In the genomic region with DNA sequence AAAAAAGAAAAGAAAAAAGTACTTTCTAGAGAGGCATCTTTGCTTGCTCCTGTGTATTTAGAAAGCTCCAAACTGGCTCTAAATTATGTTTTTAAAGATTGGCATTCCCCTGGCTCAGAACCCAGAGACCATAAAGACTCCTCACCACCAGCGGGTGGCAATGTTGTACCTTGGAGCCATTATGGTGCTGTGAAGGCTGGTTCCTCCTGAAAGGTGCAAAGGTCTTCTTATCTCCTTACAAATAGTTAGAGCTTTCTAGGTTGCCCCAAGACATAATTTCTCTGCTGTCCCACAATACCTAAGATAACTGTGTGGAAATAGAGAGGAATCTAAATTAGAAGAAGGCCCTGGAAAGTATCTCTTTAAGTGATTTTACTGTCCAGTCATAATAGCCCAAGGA, we compare ENCODE assay signal across 10 mouse cellular contexts. TPM values are rescaled to one million over a fixed set of nuclear protein-coding genes. Genes with fewer than 3 reads are reported as not detected.
DNase-seq lines count a peak whose midpoint lies in the region; ATAC-seq lines count a peak whose summit lies in the region.
"Had no signal": no experiment of that assay in that cellular context is flagged by ENCODE, and none has a peak within 500 bp of the region (broad histone marks: within the 10 kb centered on the region; RNA-seq: fewer than 3 reads in every experiment).

No protein-coding gene starts in this region.

- H3K4me1 ChIP-seq in embryonic facial prominence, embryonic 14.5 days (ENCODE audit: control insufficient read depth, insufficient read depth, low read length): no peaks in the 10 kb centered on the region

- no peak for ATAC-seq in embryonic facial prominence, embryonic 14.5 days (ENCODE audit: low read depth)

- H3K36me3 ChIP-seq in embryonic facial prominence, embryonic 14.5 days (ENCODE audit: control insufficient read depth, insufficient read depth, low read length): no peaks in the 10 kb centered on the region
- H3K36me3 ChIP-seq: heart, embryonic 15.5 days had no signal

- H3K27me3 ChIP-seq in embryonic facial prominence, embryonic 14.5 days (replicated peaks; ENCODE audit: control insufficient read depth, insufficient read depth, low read length): no peaks in the 10 kb centered on the region
- H3K27me3 ChIP-seq: heart, embryonic 15.5 days had no signal

- DNase-seq in gastrocnemius, adult 18-20 months (ENCODE audit: low spot score): peak; percentile 58
- DNase-seq in gastrocnemius, postnatal 25 days: no peak
- DNase-seq in urinary bladder, postnatal 36 days (ENCODE audit: low spot score in 2 of 2): peak; percentile 46 to 61
- DNase-seq in urinary bladder, adult 2 months (ENCODE audit: low spot score): no peak
- peak; percentile 74 for DNase-seq in embryonic facial prominence, embryonic 14.5 days (ENCODE audit: low spot score)
- peak; percentile 75 to 84 for DNase-seq in kidney, postnatal 36 days
- DNase-seq in retina, postnatal 1 day: peak; percentile 40
- no peak for DNase-seq in ovary, postnatal 14 days (ENCODE audit: low spot score)

- H3K27ac ChIP-seq in embryonic facial prominence, embryonic 14.5 days (replicated peaks; ENCODE audit: low read depth, low read length): no peak overlapping the region
- H3K27ac ChIP-seq: heart, embryonic 15.5 days had no signal

- no peak overlapping the region for H3K4me2 ChIP-seq in embryonic facial prominence, embryonic 14.5 days (ENCODE audit: low read depth, low read length)
- H3K4me2 ChIP-seq: heart, embryonic 15.5 days had no signal

- WGBS in embryonic facial prominence, embryonic 14.5 days: 3% methylated on average over 1 of the region's 1 CpGs

- H3K9ac ChIP-seq in embryonic facial prominence, embryonic 14.5 days (ENCODE audit: low read depth, low read length): no peak overlapping the region
- H3K9ac ChIP-seq: heart, embryonic 15.5 days had no signal

- H3K9me3 ChIP-seq in embryonic facial prominence, embryonic 14.5 days (ENCODE audit: control insufficient read depth, low read length): 0 out of 2 replicates have a peak, but pooled peaks cover 4% of the 10 kb centered on the region
- H3K9me3 ChIP-seq: heart, embryonic 15.5 days had no signal

- no peak overlapping the region for H3K4me3 ChIP-seq in embryonic facial prominence, embryonic 14.5 days (ENCODE audit: low read depth, low read length)
- H3K4me3 ChIP-seq: heart, embryonic 15.5 days; myocyte had no signal

RNA-seq across cellular contexts. Expression of a gene that starts 20.4 kb away (rescaled TPM):
- total RNA-seq in gastrocnemius, adult 18-20 months (2021): under 1 TPM; 0.18 to 0.19 TPM
- total RNA-seq in gastrocnemius, postnatal 25 days (2021): not detected
- polyA plus RNA-seq in urinary bladder, adult 2 months (2012; rRNA removed): 0.33 and 0.38 TPM in 2 replicates
- polyA plus RNA-seq in embryonic facial prominence, embryonic 14.5 days (2014; fragmentation: Nextera tagmentation; extraction: Ambion mirVana): 0.92 and 1.2 TPM in 2 replicates

Comparison
In these comparisons a context has a peak if more than half of its experiments do, and no peak if none do; other contexts are left out.
1. DNase-seq: peak in gastrocnemius, adult 18-20 months (single experiment), urinary bladder, postnatal 36 days (2 of 2), embryonic facial prominence, embryonic 14.5 days (single experiment), kidney, postnatal 36 days (2 of 2) and retina, postnatal 1 day (single experiment); none in gastrocnemius, postnatal 25 days (single experiment), urinary bladder, adult 2 months (single experiment) and ovary, postnatal 14 days (single experiment).